Mouse (Mus musculus) lung, postnatal 0 days (tissue): Measurements from ENCODE around the gene Pced1b. TPM values are rescaled to one million over a fixed set of nuclear protein-coding genes. Genes with fewer than 3 reads are reported as not detected.

ENCODE experiments used
- ATAC-seq: fragments of 200-750 bp; cut with Nextera tagmentation; 2 replicates; pipeline ENCODE4 v1.8.0; 2017; ENCODE audit warnings: moderate library complexity
- DNase-seq: peaks from one replicate; pipeline ENCODE4 v3.0.0-alpha.2; 2016; ENCODE audit warnings: low spot score
- H3K27ac ChIP-seq: fragments of 300-500 bp; sonication (generic); 2 replicates; pipeline ENCODE4 v1.5.1; 2014; ENCODE audit warnings: antibody characterized with exemption, mild to moderate bottlenecking, low read length, mixed read lengths
- H3K27me3 ChIP-seq: fragments of 300-500 bp; sonication (generic); replicated peaks from 2 replicates; pipeline ENCODE4 v1.6.1; 2014; ENCODE audit warnings: low read length, mixed read lengths; ENCODE audit not compliant: insufficient read depth
- H3K36me3 ChIP-seq: fragments of 300-500 bp; sonication (generic); 2 replicates; pipeline ENCODE4 v1.6.1; 2014; ENCODE audit warnings: low read length, mixed read lengths; ENCODE audit not compliant: insufficient read depth
- H3K4me1 ChIP-seq: fragments of 300-500 bp; sonication (generic); 2 replicates; pipeline ENCODE4 v1.6.1; 2014; ENCODE audit warnings: antibody characterized with exemption, low read depth, low read length, mixed read lengths; ENCODE audit not compliant: insufficient read depth
- H3K4me2 ChIP-seq: fragments of 300-500 bp; sonication (generic); replicated peaks from 2 replicates; pipeline ENCODE4 v1.6.1; 2014; ENCODE audit warnings: low read depth, mild to moderate bottlenecking, low read length, moderate library complexity, mixed read lengths
- H3K4me3 ChIP-seq: fragments of 300-500 bp; sonication (generic); 2 replicates; pipeline ENCODE4 v1.5.1; 2014; ENCODE audit warnings: low read depth, low read length
- H3K9ac ChIP-seq: fragments of 300-500 bp; sonication (generic); replicated peaks from 2 replicates; pipeline ENCODE4 v1.6.1; 2014; ENCODE audit warnings: low read depth, mild to moderate bottlenecking
- H3K9me3 ChIP-seq: fragments of 300-500 bp; sonication (generic); 2 replicates; pipeline ENCODE4 v1.6.1; 2016; ENCODE audit warnings: low read length, mixed read lengths
- CTCF ChIP-seq: IDR thresholded peaks from 2 replicates; pipeline ENCODE4 v1.5.1; 2016; ENCODE audit warnings: antibody characterized with exemption, mild to moderate bottlenecking
- EP300 ChIP-seq: IDR thresholded peaks from 2 replicates; pipeline ENCODE4 v1.6.1; 2016; ENCODE audit warnings: antibody characterized with exemption, mild to moderate bottlenecking, control low read depth
- WGBS: fragments of 180-500 bp; shearing (Covaris S2); extraction: QIAGEN DNeasy Blood & Tissue Kit; methylation state at CpG from one replicate; pipeline ENCODE4 v1.1.7; 2014; 5-methylcytosine and 5-hydroxymethylcytosine counted together
- polyA plus RNA-seq: library from polyadenylated mRNA; unstranded; fragments of >200 nt; fragmentation: Nextera tagmentation; extraction: Ambion mirVana; gene quantifications from 2 replicates; pipeline ENCODE4 v1.2.1, GENCODE M21; 2015

The Pced1b gene
- polyA plus RNA-seq, 1 experiment from 2014 or later = 9.0 TPM

DNA sequence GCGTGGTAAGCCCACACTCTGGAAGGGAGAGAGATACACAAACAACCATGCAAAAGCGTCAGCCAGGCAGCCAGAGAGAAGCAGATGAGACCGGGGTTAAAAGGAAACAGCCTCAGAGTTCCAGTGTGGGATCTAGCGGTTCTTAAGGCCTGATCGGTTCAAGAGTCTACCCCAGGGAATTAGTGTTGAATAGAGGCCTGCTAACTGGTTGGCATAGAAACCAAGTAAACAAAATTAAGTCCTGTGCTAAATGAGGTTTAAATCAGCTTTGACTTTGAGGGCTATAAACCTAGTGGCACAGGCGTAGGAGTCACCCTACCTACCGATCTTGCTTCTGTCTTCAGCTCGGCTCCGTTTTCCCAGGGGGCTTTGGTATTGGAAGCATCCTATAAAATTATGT is 77.4 kb downstream of the Pced1b start:
- TF ChIP-seq EP300 = no peak
- no peak for TF ChIP-seq CTCF
- H3K4me1 ChIP-seq = no peaks in the 10 kb centered on the region
- no peaks in the 10 kb centered on the region for H3K27me3 ChIP-seq
- H3K27ac ChIP-seq = no peak overlapping the region
- H3K9me3 ChIP-seq = no peaks in the 10 kb centered on the region
- 79% methylated on average over 9 of the region's 9 CpGs for WGBS
- H3K4me2 ChIP-seq = no peak overlapping the region
- H3K4me3 ChIP-seq = no peak overlapping the region
- no peaks in the 10 kb centered on the region for H3K36me3 ChIP-seq
- no peak; the same call in 1 of the 2 replicates for ATAC-seq
- DNase-seq = no peak
- no peak overlapping the region for H3K9ac ChIP-seq

DNA sequence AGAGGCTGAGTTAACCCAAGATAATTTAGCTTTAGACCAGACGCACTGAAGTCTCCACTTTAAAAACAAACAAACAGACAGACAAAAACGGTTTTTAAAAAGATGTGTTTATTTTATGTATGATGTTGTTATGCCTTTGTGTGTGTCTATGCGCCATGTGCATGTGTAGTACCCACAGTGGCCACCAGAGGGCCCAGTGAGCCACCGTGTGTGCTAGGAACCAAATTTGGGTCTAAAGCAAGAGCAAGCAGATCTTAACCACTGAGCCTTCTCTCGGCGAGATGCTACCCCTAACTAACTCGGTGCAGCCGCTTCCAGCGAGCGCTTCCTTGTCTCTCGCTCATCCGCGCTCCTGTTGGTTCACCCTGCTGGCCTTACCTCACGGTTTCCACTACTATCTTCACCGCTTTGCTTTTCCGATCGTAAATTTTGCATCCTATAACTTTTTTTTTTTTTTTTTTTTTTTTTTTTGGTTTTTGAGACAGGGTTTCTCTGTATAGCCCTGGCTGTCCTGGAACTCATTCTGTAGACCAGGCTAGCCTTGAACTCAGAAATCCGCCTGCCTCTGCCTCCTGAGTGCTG is 80.7 kb downstream of the Pced1b start:
- H3K4me3 ChIP-seq = no peak overlapping the region
- H3K4me2 ChIP-seq = no peak overlapping the region
- no peaks in the 10 kb centered on the region for H3K27me3 ChIP-seq
- no peaks in the 10 kb centered on the region for H3K9me3 ChIP-seq
- DNase-seq (no peak), ATAC-seq (no peak)
- H3K27ac ChIP-seq = no peak overlapping the region
- no peak overlapping the region for H3K9ac ChIP-seq
- WGBS = 69% methylated on average over 18 of the region's 18 CpGs
- TF ChIP-seq EP300 (no peak), CTCF (peak; percentile 79)
- H3K36me3 ChIP-seq = no peaks in the 10 kb centered on the region
- no peaks in the 10 kb centered on the region for H3K4me1 ChIP-seq

DNA sequence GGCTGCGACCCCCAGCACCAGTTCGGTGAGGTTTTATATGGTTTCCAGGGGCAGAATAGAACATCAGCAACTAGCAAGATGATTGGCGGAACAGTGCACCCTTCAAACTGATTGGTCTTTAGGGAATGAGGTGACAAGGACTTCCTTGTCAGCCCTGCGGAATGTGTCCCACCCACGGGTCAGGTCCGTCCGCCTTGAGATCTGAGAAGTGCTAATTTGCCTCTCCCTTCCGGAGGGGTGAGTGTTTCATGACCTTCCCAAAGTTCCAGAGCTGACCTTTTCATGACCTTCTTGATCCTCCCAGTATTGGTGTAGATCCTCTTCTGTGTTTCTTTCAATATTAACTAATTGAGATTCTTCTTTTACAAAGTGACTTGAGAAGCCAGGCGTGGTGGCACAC is 85.7 kb downstream of the Pced1b start:
- ATAC-seq = no peak
- 75% methylated on average over 9 of the region's 9 CpGs for WGBS

DNA sequence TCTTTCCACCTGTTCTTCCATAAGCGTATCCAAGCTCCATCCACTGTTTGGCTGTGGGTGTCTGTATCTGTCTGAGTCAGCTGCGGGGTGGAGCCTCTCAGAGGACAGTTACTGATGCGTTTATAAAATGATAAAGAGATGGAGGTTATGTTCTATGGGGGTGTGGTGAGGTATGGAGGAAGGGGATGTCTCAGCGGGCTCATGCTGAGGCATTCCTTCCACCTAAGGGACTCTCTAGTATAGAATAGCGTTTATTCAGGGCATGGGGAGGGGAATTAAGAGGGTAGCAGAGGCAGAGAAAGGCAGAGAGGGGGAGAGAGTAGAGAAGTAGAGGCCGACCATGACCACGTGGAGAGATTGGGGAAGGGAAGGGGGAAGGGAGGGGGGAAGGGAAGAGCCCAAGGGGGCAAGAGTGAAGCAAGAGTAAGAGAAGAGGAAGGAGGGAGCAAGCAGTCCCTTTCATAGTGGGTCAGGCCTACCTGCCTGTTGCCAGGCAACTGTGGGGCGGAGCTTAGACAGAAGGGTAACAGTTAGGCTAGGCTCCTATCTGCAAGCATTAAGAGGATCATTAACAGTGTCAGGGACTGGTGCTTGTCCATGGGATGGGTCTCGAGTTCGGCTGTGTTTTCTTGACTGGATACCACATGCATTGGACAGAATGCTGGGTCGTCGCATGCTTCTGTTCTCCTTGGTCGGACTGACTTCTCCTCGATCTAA is 90.9 kb downstream of the Pced1b start:
- Histone ChIP-seq H3K27ac (no peak overlapping the region), H3K36me3 (no peaks in the 10 kb centered on the region), H3K9me3 (no peaks in the 10 kb centered on the region), H3K27me3 (no peaks in the 10 kb centered on the region), H3K4me2 (peak overlapping the region; percentile 43), H3K4me3 (0 out of 2 replicates have a peak overlapping the region, but pooled peaks have one; percentile 2), H3K9ac (no peak overlapping the region), H3K4me1 (no peaks in the 10 kb centered on the region; the same call in 1 of the 2 replicates)
- DNase-seq (peak; percentile 48), ATAC-seq (peak; percentile 57)
- 43% methylated on average over 13 of the region's 14 CpGs for WGBS
- TF ChIP-seq EP300 (no peak), CTCF (no peak)

More for the DNA sequence above, 85.7 kb downstream of the Pced1b start:
- Histone ChIP-seq H3K27me3 (no peaks in the 10 kb centered on the region), H3K9me3 (no peaks in the 10 kb centered on the region), H3K4me3 (no peak overlapping the region), H3K36me3 (no peaks in the 10 kb centered on the region), H3K4me1 (no peaks in the 10 kb centered on the region), H3K4me2 (no peak overlapping the region), H3K27ac (no peak overlapping the region), H3K9ac (no peak overlapping the region)
- no peak for DNase-seq
- TF ChIP-seq CTCF (no peak), EP300 (no peak)

DNA sequence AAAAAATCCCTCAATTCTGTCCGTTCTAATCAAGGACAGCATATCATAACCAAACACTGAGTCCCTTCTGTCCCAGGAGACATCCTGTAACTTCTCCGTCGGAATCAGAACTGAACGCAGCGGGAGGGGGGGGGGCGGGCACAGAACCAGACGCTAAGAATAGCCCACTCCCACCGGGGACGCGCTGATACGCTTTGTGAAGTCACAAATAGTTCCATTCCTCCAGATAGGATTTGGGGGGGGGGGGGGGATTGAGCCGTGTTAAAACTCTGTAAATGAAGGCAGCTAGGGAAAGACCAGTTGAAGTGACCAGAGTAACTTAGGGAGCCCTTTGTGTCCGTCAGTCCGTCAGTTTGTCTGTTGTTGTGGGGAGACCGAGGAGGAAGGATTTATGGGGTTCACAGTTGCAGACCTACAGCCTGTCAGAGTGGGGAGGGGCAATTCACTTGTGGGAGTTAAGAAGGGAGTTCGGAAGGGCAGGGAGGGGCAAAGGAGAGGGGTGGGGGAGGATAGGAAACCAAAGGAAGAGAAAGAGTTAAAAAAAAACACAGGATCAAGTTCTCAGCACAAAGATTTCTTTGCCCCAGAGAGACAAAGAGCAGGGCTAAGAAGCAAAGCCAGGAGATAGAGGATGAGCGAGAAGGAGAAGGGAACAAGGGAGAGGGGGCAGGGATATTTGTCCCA is 91.6 kb downstream of the Pced1b start:
- 16% methylated on average over 16 of the region's 17 CpGs for WGBS
- no peak for TF ChIP-seq CTCF
- TF ChIP-seq EP300 = no peak
- no peaks in the 10 kb centered on the region for H3K9me3 ChIP-seq
- no peaks in the 10 kb centered on the region for H3K27me3 ChIP-seq
- H3K27ac ChIP-seq = no peak overlapping the region
- H3K9ac ChIP-seq = no peak overlapping the region
- ATAC-seq (peak; percentile 41; the same call in 1 of the 2 replicates), DNase-seq (no peak)
- no peaks in the 10 kb centered on the region for H3K36me3 ChIP-seq
- H3K4me3 ChIP-seq = 0 out of 2 replicates have a peak overlapping the region, but pooled peaks have one; percentile 2
- H3K4me2 ChIP-seq = peak overlapping the region; percentile 43
- H3K4me1 ChIP-seq = no peaks in the 10 kb centered on the region; the same call in 1 of the 2 replicates

DNA sequence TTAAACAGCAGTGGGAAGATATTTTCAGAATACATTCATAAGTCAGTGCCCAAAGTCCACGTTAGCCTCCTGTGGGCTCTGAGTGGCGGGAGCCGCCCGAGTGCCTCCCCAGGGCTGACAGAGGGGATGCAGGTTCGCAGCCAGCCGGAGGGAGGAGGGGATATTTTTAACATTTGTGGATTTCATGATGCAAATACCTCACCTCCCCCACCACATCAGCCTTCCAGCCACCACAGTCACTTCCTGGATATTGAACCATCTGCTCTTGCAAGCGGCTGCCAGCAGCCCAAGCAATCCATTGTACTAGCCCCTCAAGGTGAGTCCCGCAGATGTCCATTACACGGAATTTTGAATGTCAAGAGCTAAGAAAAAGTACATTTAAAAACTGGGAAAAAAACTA is 95.4 kb downstream of the Pced1b start:
- Histone ChIP-seq H3K4me2 (no peak overlapping the region), H3K9me3 (no peaks in the 10 kb centered on the region), H3K27ac (no peak overlapping the region), H3K9ac (no peak overlapping the region), H3K4me1 (no peaks in the 10 kb centered on the region; the same call in 1 of the 2 replicates), H3K27me3 (no peaks in the 10 kb centered on the region), H3K36me3 (no peaks in the 10 kb centered on the region), H3K4me3 (no peak overlapping the region)
- no peak for DNase-seq
- TF ChIP-seq EP300 (no peak), CTCF (no peak)
- no peak for ATAC-seq
- 86% methylated on average over 9 of the region's 9 CpGs for WGBS
